Mouse (Mus musculus): Measurements from ENCODE around the gene Usp22. TPM values are rescaled to one million over a fixed set of nuclear protein-coding genes. Genes with fewer than 3 reads are reported as not detected.
"Not testable (repeated sequence)": the region's sequence is repeated elsewhere in the genome, so short reads cannot be mapped to it uniquely, and the experiment has no call there.

Usp22 gene
- polyA plus RNA-seq, 1 experiment from 2014 or later, result 140 TPM

DNA sequence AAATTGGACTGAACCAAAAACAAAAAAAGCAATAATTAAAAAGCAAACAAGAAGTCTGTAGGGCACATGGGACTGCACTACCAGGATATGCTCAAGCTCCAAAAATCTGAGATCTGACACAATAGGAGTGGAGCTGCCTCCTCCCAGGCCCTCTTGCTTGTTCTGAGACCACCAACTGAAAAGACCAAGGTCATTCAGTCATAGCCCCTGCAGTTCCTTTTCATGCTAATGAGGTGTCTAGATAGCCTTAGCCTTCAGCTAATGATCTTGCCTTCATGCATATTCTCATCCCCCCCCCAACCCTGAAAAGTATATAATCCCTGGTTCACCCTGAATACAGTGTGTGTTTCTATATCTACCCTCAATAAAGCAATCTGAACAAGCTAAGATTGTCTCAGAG, 6.8 kb upstream of the Usp22 start:
- no peaks in the 10 kb centered on the region for H3K27me3 ChIP-seq
- H3K4me1 ChIP-seq, result peaks cover 6% of the 10 kb centered on the region
- H3K9me3 ChIP-seq (replicated peaks), result no peaks in the 10 kb centered on the region
- no peak overlapping the region for H3K4me3 ChIP-seq (replicated peaks)
- no peak overlapping the region for H3K4me2 ChIP-seq (replicated peaks)
- H3K9ac ChIP-seq, result no peak overlapping the region
- no peak for ATAC-seq (ENCODE audit: insufficient number of reproducible peaks, low FRiP score, low TSS enrichment, low read depth)
- H3K27ac ChIP-seq (replicated peaks), result no peak overlapping the region
- no peaks in the 10 kb centered on the region for H3K36me3 ChIP-seq

DNA sequence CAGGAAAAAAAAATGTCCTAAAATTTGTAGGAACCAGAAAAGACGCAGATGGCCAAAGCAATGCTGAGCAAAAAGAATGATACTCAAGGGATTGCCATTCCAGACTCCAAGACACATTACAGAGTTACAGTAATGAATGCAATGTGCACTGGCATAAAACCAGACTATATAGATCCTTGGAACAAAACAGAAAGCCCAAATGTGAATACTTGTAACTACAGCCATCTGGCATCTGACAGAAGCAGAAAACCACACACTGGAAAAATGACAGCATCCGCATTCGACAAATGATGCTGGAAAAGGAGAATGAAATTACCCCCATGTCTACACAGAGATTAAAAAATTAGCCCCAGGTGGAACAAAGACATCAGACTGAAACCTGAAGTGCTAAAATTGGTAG, 5.5 kb upstream of the Usp22 start:
- Histone ChIP-seq H3K9me3 (replicated peaks) (no peaks in the 10 kb centered on the region), H3K27me3 (no peaks in the 10 kb centered on the region), H3K27ac (replicated peaks) (peak overlapping the region; percentile 75), H3K36me3 (no peaks in the 10 kb centered on the region), H3K4me3 (replicated peaks) (no peak overlapping the region), H3K9ac (no peak overlapping the region), H3K4me2 (replicated peaks) (no peak overlapping the region), H3K4me1 (peaks cover 10% of the 10 kb centered on the region)
- peak; percentile 40; the same call in 1 of the 2 replicates for ATAC-seq (ENCODE audit: insufficient number of reproducible peaks, low FRiP score, low TSS enrichment, low read depth)
- 33% methylated on average over 3 of the region's 3 CpGs for WGBS

DNA sequence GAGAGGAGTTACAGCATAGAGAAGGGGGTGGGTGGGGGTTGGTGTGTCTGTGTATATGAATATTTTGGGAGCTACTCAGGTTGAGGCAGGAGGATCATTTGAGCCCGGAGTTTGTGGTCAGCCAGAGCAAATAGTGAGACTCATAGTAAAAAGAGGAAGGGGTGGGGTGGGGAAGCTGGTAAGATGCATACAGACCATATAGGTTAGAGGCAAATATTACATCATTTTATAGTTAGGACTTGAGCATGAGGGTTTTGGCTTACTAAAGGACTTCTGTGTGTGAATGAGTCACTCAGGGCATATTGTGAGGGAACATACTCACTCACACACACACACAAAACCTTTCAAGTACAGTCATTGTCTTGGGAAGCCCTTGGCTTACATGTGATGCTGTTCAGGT, 1.5 kb upstream of the Usp22 start:
- Histone ChIP-seq H3K9ac (no peak overlapping the region), H3K9me3 (replicated peaks) (no peaks in the 10 kb centered on the region), H3K4me3 (replicated peaks) (no peak overlapping the region), H3K4me1 (peaks cover 25% of the 10 kb centered on the region), H3K4me2 (replicated peaks) (no peak overlapping the region), H3K36me3 (no peaks in the 10 kb centered on the region), H3K27me3 (no peaks in the 10 kb centered on the region), H3K27ac (replicated peaks) (no peak overlapping the region)
- no peak for ATAC-seq (ENCODE audit: insufficient number of reproducible peaks, low FRiP score, low TSS enrichment, low read depth)
- WGBS, result 94% methylated on average over 1 of the region's 1 CpGs

DNA sequence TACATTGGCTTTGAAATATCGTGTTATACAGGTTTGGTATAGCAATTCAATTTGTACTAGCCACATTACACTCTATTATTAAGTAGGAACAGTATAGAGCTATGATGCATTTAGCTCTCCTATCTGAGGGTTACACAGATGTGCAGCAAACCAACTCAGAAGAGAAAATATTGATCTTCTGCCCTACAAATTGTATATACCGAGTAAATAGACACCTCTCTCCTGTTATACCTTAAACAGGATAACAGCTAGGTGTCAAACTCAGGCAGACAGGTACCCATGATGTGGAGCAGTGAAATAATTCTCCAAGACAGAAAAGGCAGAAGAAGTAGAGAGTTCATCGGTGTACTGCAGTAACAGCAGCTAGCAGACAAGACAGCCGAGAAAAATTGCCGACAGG, 923 bp upstream of the Usp22 start:
- peak overlapping the region; percentile 39; the same call in 1 of the 2 replicates for H3K27ac ChIP-seq (replicated peaks)

DNA sequence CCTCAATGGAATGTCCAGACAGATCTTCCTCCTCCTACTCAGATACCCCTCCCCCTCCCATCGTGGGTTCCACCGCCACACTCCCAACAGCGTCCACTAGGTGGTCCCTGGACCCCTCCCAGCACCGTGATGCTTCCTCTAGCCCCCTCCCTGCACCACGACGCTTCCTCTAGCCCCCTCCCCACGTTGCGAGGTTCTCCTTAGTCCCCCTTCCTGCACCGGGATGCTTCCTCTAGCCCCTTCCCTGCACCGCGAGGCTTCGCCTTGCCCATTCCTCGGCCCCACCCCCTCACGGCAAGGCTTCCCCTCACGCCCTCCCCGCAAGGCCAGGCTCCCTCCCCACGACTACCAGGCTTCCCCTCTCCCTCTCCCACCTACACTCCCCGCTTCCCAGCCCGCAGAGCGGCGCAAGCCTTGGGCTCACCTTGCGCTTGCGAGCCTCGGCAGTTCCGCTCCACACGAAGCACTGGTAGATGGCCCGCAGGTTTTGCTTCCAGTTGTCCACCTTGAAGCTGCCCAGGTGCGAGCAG, 499 bp downstream of the Usp22 start:
- peak overlapping the region; percentile 64 for H3K4me2 ChIP-seq (replicated peaks)
- H3K27me3 ChIP-seq, result no peaks in the 10 kb centered on the region
- under 1% methylated on average over 28 of the region's 28 CpGs for WGBS
- no peaks in the 10 kb centered on the region for H3K9me3 ChIP-seq (replicated peaks)
- H3K36me3 ChIP-seq, result no peaks in the 10 kb centered on the region
- peaks cover 32% of the 10 kb centered on the region for H3K4me1 ChIP-seq
- peak overlapping the region; percentile 100 for H3K4me3 ChIP-seq (replicated peaks)
- peak; percentile 41 for ATAC-seq (ENCODE audit: insufficient number of reproducible peaks, low FRiP score, low TSS enrichment, low read depth)
- peak overlapping the region; percentile 99 for H3K9ac ChIP-seq
- peak overlapping the region; percentile 98 for H3K27ac ChIP-seq (replicated peaks)

More for the DNA sequence above, 923 bp upstream of the Usp22 start:
- H3K4me1 ChIP-seq, result peaks cover 29% of the 10 kb centered on the region
- no peaks in the 10 kb centered on the region for H3K9me3 ChIP-seq (replicated peaks)
- no peaks in the 10 kb centered on the region for H3K36me3 ChIP-seq
- H3K9ac ChIP-seq, result no peak overlapping the region
- no peaks in the 10 kb centered on the region for H3K27me3 ChIP-seq
- ATAC-seq (ENCODE audit: insufficient number of reproducible peaks, low FRiP score, low TSS enrichment, low read depth), result no peak
- H3K4me3 ChIP-seq (replicated peaks), result peak overlapping the region; percentile 100; the same call in 1 of the 2 replicates
- H3K4me2 ChIP-seq (replicated peaks), result peak overlapping the region; percentile 64; the same call in 1 of the 2 replicates
- WGBS, result 63% methylated on average over 5 of the region's 5 CpGs

DNA sequence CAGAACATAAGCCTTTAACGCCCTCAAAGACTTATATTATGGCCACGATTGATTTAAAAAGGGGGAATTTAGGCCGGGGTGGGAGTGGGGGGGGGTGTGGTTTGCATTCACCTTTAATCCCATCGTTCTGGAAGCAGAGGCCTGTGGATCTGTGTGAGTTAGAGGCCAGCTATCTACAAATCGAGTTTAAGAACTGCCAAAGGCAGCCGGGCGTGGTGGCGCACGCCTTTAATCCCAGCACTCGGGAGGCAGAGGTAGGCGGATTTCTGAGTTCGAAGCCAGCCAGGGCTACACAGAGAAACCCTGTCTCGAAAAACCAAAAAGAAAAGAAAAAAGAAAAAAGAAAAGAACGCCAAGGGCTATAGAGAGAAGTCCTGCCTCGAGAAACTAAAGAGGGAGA, 1.4 kb downstream of the Usp22 start:
- Histone ChIP-seq H3K4me2 (replicated peaks) (peak overlapping the region; percentile 64), H3K4me3 (replicated peaks) (peak overlapping the region; percentile 100), H3K4me1 (peaks cover 32% of the 10 kb centered on the region)
- not testable (repeated sequence) for H3K27ac ChIP-seq (replicated peaks); H3K36me3 ChIP-seq; H3K9ac ChIP-seq; H3K27me3 ChIP-seq; H3K9me3 ChIP-seq (replicated peaks); ATAC-seq (ENCODE audit: insufficient number of reproducible peaks, low FRiP score, low TSS enrichment, low read depth)
- WGBS, result 24% methylated on average over 15 of the region's 15 CpGs

DNA sequence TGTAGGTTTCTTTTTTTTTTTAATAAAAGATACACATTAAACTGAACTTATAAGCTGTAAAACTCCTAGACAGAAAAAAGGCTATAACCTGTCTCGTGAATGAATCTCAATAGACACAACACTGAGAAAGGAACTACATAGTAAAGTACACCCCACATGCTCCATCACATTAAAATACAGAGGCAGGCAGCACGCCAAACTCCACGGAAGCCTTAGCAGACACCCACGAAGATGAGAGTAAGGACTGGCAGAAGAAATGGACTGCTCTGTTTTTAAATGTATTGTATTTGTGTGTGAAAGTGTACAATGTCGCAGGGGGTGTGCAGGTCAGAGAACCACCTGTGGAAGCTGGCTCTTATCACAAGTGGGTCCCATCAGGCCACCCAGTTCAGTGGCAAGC, 4.7 kb downstream of the Usp22 start:
- Histone ChIP-seq H3K36me3 (peaks cover 30% of the 10 kb centered on the region), H3K27me3 (no peaks in the 10 kb centered on the region), H3K4me1 (peaks cover 28% of the 10 kb centered on the region), H3K27ac (replicated peaks) (no peak overlapping the region), H3K4me3 (replicated peaks) (no peak overlapping the region), H3K9me3 (replicated peaks) (no peaks in the 10 kb centered on the region), H3K4me2 (replicated peaks) (no peak overlapping the region), H3K9ac (no peak overlapping the region)
- no peak for ATAC-seq (ENCODE audit: insufficient number of reproducible peaks, low FRiP score, low TSS enrichment, low read depth)
- WGBS, result 80% methylated on average over 5 of the region's 5 CpGs

DNA sequence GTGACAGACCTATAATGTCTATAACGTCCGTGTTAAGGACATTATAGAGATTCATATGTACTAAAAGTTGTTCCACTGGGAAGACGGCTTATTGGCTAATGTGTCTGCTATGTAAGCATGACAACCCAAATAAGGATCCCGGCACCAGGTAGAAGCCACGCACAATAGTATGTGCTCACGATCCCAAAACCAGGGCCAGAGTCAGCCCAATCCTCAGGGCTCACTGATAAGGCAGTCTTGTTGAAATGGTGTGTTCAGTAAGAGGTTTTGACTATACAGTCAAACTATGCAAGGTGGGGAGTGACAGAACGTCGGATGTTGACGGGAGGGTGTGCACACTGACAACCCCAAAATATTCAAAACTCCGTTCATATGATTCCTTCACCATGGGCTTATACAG, 10.0 kb downstream of the Usp22 start:
- ATAC-seq (ENCODE audit: insufficient number of reproducible peaks, low FRiP score, low TSS enrichment, low read depth), result no peak
- Histone ChIP-seq H3K27me3 (no peaks in the 10 kb centered on the region), H3K9ac (no peak overlapping the region), H3K9me3 (replicated peaks) (no peaks in the 10 kb centered on the region), H3K4me2 (replicated peaks) (no peak overlapping the region), H3K36me3 (peaks cover 83% of the 10 kb centered on the region), H3K4me1 (no peaks in the 10 kb centered on the region), H3K27ac (replicated peaks) (no peak overlapping the region), H3K4me3 (replicated peaks) (no peak overlapping the region)
- WGBS, result 90% methylated on average over 10 of the region's 10 CpGs

DNA sequence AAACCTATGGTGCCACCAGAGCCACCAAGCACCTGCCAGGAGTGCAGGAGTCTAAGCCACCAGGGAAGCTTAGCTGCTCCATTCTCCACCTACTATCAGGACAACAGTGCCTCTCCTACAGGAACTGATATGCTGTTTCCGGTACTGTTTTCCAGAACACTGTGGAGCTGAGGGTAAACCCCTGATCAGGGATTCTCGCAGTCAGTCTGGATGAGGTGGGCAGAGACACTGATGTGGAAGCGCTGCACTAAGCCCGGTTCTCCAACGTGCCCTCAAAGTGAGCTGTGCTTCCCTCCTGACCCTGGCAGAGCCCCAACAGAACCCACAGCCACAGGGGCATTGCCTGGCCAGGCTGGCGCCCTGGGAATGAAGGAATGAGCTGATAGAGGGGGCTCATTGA, 10.5 kb downstream of the Usp22 start:
- Histone ChIP-seq H3K9ac (no peak overlapping the region), H3K4me3 (replicated peaks) (no peak overlapping the region), H3K27ac (replicated peaks) (no peak overlapping the region), H3K4me2 (replicated peaks) (no peak overlapping the region), H3K27me3 (no peaks in the 10 kb centered on the region), H3K36me3 (peaks cover 88% of the 10 kb centered on the region), H3K9me3 (replicated peaks) (no peaks in the 10 kb centered on the region), H3K4me1 (no peaks in the 10 kb centered on the region)
- no peak for ATAC-seq (ENCODE audit: insufficient number of reproducible peaks, low FRiP score, low TSS enrichment, low read depth)
- 94% methylated on average over 6 of the region's 6 CpGs for WGBS

DNA sequence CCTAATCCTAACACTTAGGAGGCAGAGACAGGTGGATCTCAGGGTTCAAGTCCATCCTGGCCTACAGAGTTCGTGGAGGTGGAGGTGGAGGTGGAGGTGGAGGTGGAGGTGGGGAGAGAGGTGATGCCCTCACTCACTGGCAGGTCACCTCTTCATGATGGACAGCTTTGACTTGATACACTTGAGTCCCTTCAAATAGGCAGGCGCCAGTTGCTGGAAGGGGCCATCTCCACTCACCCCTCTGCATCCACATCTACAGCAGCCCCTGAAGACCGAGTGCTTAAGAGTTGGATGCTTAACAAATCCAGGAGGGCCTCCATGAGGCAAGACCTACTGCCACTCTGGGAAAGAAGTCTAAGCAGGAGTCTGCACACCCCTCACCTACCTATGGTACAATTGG, 11.5 kb downstream of the Usp22 start:
- no peak overlapping the region for H3K4me2 ChIP-seq (replicated peaks)
- no peaks in the 10 kb centered on the region for H3K9me3 ChIP-seq (replicated peaks)
- 84% methylated on average over 3 of the region's 3 CpGs for WGBS

DNA sequence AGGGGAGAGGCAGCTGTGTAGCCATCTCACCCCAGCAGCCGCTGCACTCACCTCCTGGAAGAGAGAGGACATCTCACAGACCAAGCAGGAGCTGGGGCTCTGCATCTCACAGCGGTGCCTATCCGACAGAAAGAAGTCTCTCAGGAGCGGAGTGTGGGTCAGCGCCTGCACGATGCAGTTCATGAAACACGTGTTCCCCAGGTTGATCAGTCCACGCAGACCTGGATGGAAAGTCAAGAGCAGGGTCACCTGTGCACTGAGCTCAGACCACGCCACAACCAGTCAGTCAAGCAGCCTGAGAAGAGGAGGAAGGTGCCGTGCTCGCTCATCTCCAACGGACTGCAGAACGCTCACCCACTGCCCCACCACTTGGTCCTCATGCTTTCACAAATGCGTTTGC, 12.1 kb downstream of the Usp22 start:
- H3K4me3 ChIP-seq (replicated peaks), result no peak overlapping the region
- WGBS, result 92% methylated on average over 14 of the region's 14 CpGs
- H3K4me2 ChIP-seq (replicated peaks), result no peak overlapping the region
- H3K27me3 ChIP-seq, result no peaks in the 10 kb centered on the region
- H3K9me3 ChIP-seq (replicated peaks), result no peaks in the 10 kb centered on the region
- H3K27ac ChIP-seq (replicated peaks), result no peak overlapping the region
- H3K4me1 ChIP-seq, result no peaks in the 10 kb centered on the region
- peaks cover 98% of the 10 kb centered on the region for H3K36me3 ChIP-seq
- no peak for ATAC-seq (ENCODE audit: insufficient number of reproducible peaks, low FRiP score, low TSS enrichment, low read depth)
- no peak overlapping the region for H3K9ac ChIP-seq

More for the DNA sequence above, 11.5 kb downstream of the Usp22 start:
- Histone ChIP-seq H3K9ac (no peak overlapping the region), H3K4me1 (no peaks in the 10 kb centered on the region), H3K27ac (replicated peaks) (no peak overlapping the region), H3K36me3 (peaks cover 98% of the 10 kb centered on the region), H3K27me3 (no peaks in the 10 kb centered on the region), H3K4me3 (replicated peaks) (no peak overlapping the region)
- no peak for ATAC-seq (ENCODE audit: insufficient number of reproducible peaks, low FRiP score, low TSS enrichment, low read depth)

DNA sequence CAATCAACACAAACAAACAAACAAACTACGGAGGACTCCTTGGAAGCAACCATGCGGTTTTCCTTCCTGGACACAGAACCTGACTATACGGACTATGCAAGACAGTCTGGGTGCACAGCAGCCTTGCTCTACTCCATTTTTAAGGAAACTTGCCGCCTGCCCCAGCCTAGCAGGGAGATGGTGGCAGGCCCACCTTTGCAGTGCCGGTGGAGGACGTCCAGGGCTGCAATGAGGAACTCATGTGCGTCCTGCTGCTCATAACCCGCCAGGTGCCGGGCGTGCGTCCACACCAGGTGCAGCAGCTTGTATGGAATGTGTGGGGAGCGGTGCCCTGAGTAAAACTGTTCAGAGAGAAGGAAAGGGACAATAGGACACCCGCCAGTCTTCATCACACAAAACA, 13.7 kb downstream of the Usp22 start:
- WGBS, result 90% methylated on average over 13 of the region's 13 CpGs
- H3K27me3 ChIP-seq, result no peaks in the 10 kb centered on the region
- H3K27ac ChIP-seq (replicated peaks), result no peak overlapping the region
- H3K4me1 ChIP-seq, result no peaks in the 10 kb centered on the region
- H3K4me2 ChIP-seq (replicated peaks), result no peak overlapping the region
- no peak overlapping the region for H3K4me3 ChIP-seq (replicated peaks)
- no peaks in the 10 kb centered on the region for H3K9me3 ChIP-seq (replicated peaks)
- no peak for ATAC-seq (ENCODE audit: insufficient number of reproducible peaks, low FRiP score, low TSS enrichment, low read depth)
- peaks cover 98% of the 10 kb centered on the region for H3K36me3 ChIP-seq
- no peak overlapping the region for H3K9ac ChIP-seq

All from embryonic facial prominence, embryonic 15.5 days (tissue).